Mouse (Mus musculus) kidney, adult 8-10 months (tissue): Measurements from ENCODE around the gene Jade1.
A peak's percentile ranks its signal among the peaks of the same experiment; 100 is the strongest.

Experiments used
- DNase-seq, 2 experiments: peaks; one replicate each; pipeline ENCODE4 v3.0.0; 2022

Jade1 gene

DNA sequence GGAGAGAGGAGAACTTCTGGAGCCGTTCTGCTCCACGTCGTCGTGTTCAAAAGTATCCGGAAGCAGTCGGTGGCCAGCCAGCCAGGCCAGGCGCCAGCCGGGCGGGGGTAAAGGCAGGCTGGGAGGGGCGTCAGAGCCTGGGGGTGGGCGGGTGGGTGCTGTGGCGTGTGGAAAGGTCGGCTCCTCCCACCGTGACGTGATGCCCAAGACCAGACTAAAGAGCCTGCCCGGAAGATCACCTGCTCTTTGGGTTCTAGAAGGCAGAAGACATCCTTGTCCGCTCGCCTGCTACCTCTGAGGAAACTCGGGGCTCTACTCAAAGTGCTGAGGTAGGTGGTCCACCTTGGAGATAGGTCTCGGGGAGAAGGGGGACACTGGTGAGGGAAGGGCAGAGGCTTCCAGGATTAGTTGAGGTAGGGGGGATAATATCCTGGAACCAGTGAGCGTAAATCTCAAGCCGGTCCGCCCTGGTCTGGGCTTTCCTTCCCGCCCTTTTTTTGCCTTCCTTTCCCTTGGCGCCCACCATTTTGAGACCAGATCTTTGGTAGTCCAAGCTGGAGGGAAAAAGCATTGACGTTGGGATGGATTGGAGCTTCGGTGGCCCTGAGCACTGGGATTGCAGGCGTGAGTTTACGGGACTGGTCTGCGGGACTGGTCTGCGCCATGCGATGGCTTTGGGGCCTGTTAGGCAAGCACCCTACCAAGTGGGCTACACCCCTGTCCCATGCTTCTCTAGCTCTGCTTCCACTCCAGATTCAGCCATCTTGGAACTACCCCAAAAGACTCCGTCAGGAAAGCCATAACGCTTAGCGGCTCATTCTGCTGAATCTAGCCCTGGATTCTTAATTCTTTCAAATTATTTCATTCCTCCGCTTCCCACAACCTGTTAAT, at the start of gene Jade1:
Jade1 (plus strand) TSS at position 241 of the 891 bp plus-strand sequence.
- DNase-seq: no peak

DNA sequence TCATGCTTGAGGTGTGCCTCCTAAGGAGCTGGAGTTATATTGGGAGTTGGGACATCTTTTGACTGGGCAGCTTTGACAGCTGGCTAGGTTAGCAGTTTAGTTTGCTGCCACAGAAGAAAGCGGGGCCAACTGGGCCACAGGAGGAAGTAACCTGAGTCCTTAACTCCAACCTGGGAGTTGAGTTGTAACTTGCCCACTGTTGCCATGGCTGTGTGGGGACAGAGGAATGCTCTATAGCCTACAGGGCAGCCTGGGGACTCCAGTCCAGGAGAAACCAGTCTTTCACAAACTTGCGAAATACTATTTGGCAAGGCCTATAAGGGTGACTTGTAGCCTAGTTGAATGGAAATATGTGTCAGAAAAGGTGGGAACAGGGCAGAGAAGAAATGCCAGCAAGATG, 46.1 kb upstream of the Jade1 start:
- peak; percentile 32 to 59 for DNase-seq

DNA sequence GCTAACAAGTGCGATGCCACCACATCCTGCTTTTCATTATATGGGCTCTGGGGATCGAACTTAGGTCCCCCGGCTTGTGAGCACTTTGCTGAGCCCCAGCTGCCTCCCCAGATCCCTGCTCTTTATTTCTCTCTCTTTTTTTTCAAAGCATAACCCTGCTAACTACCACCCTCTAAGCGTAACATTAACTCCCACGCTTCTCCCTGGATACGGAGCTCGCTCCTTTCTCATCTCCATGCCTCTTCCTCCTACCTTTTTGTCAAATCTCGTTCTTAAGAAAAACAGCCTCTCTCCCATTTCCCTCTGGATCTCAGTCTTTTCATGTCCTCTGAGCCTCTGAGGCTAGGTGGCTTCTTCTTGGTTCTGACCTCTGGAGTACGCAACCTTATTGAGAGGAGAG, 45.3 kb upstream of the Jade1 start:
- no peak for DNase-seq

DNA sequence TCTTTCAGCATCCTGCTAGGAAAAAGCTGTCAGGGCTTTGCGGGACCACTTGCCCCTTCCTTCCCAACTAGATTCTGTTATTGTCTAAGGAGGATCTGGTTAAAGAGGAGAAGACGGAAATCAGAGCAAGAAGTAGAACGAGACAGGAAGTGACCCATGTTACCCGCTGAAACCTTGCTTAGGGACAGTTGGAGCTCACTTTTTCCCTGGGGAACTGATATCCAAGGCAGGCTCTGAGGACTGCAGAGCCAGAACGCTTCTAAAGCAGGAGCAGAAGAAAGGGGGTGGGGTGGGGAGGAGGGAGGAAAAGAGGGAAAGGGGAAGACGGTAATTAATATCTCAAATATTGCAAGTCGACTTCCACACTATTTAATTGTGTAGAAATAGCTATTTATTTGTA, 44.8 kb upstream of the Jade1 start:
- no peak for DNase-seq

DNA sequence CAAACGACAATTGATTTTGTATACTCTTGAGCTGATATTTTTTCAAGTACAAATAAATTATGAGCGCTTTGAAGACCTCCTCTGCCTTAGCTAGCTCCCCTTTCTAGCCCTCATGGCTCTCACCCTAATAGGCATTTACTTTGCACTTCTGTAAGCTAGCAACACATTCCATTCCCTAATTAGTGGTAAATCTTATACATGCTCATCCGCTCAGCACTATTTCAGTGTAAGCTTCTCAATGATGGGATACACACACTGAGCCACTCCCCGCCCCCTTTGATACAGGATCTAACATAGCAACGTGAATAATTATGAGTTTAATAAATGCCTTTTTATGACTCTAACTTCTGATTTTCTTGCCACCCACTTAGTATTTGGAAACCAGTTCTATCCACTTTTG, 41.5 kb upstream of the Jade1 start:
- DNase-seq: no peak

DNA sequence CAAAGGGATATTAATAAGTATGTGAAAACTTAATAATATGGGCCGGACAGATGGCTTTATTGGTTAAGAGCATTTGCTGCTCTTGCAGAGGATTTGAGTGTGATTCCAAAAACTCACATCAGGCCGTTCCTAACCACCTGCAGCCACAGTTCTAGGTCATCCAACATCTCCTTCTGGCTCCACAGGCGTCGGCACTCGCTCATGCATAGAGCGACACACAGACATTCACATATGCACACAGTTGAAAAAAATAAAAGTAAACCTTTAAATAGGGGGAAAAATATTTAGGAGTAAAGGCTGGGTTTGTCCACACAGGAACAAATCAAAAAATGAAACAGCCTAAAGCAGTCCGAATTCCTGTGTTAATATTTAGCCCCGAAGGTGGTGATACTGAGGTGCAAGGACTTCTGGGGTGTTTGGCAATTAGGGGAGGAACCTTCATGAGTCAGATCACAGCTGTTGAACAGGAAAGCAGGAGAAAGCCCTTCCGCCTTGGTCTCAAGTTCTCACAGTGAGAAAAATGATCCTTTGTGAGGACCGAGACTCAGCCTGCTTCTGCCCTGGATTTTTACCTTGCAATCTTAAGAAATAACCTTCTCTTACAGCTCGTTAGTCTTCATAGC, 40.7 kb upstream of the Jade1 start:
- DNase-seq: peak in 1 of 2 experiments; percentile 34

DNA sequence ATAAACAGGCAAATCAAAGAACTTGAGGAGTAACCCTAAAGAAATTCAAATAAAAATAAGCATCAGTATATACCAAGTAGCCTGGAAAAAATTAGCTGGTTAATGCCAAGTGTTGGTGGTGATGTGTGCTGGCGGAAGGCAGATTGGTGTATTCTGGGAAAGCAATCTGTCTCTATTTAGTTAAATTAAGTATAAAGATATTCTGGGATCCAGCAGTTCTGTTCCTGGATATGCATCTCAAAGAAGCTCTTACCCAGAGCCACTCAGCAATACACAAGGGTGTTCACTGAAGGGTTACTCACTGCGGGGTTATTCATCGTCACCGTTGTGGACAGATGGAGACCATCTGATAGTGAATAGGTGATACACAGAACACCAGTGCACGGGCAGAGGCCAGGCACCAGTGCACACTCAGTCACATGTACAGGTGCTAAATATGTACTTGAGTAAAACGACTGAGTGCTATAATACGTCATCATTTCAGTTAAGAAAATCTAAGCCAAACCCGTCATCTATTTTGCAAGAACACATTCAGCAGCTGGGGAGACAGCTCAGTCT, 38.5 kb upstream of the Jade1 start:
- no peak for DNase-seq

DNA sequence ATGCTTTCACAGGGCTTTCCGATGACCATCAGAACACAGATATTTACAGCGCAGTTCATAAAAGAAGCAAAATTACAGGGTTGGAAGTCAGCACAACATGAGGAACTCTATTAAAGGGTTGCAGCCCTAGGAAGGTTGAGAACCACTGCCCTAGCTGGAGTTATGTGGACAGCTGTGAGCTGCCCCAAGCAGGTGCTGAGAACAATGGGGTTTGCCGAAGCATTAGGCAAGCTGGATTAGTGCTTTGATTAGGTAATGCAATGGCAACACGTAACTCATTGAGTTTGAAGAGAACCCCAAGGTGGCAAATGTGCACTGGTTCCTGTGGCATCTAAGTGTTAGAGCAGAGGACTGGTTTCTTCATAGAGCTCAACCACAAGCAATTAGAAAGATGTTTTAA, 34.6 kb upstream of the Jade1 start:
- DNase-seq: no peak

DNA sequence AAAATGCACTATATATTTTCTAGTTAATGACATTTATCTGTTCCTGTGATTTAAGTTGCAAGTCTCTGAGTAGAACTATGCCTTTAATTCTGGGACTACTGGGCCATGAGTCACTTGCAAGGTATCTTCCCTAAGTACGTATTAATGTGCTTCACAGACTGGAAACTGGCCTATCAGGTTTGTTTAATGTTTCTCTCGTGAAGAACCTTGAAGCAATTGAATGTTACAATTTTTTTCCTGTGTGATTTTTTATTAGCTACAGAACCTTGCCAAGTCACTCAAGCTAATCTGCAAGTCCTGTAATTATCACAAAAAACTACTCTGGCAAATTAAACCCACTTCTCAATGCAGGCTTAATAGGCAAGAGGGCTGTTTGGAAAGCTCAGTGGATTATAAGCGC, 33.8 kb upstream of the Jade1 start:
- DNase-seq: peak in 1 of 2 experiments; percentile 54

DNA sequence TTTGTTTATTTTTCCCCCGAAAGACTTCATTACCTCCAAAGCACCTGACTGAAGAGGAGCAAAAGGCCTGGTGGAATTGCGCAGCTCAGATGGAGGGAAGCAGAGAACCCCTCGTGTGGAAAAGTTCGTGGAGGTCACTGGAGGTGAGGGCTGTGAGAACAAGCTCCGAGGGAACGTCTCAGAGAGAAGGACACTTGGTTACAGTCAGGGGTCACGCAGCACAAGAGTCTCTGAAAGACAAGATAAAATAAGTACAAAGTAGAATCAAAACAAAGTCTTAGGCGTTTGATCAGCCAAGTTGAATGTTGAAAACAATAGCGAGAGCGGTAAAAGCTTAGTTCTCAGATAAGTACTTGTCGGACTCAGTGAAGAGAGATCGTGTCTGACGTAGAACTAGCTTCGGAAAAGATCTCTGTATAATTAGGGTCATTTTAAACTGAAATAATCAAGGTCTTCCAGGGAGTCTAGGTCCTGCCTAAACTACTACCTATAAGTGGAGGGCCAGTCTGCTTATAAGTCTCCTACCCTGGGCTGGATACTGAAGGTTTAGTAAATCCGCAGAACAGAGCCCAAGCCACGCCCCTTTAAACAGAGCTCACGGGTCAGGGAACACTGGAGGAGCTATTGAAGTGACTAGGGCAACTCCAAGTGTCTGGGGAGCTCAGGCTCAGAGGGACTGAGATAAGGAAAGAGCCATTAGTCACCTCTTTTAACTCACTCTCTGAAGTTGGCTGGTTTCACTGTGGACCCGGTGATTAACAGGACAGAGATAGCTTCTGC, 33.1 kb upstream of the Jade1 start:
- peak; percentile 65 to 69 for DNase-seq

DNA sequence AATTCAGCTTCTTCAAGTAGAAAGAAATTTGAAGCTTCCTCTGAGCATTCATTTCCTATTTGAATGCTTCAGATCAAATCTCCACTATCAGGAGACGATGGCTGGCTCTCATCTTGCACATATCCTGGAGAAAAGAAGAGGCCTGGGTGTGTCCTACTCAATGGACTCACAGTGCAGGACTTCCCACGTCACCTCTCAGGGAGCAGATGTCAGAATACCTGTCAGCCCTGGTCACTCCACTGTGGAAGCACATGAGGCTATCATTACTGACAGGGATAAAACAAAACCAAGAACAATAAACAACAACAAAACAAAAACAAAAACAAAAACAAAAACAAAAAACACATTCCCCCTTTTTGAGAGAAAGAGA, 32.5 kb upstream of the Jade1 start:
- no peak for DNase-seq

DNA sequence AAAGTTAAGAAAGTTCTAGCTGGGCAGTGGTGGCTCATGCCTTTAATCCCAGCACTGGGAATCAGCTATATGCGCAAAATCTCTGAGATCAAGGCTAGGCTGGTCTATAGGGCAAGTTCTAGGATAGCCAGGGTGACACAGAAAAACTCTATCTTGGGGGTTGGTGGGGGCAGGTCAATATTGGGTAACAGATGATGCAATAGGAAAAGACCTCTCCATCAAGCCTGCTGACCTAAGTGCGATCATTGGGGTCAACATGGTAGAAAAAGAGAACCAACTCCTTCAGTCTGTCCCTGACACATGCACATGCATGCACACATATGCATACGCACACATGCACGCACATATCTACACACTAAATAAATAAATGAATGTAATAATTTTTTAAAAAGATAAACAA, 32.1 kb upstream of the Jade1 start:
- no peak for DNase-seq

DNA sequence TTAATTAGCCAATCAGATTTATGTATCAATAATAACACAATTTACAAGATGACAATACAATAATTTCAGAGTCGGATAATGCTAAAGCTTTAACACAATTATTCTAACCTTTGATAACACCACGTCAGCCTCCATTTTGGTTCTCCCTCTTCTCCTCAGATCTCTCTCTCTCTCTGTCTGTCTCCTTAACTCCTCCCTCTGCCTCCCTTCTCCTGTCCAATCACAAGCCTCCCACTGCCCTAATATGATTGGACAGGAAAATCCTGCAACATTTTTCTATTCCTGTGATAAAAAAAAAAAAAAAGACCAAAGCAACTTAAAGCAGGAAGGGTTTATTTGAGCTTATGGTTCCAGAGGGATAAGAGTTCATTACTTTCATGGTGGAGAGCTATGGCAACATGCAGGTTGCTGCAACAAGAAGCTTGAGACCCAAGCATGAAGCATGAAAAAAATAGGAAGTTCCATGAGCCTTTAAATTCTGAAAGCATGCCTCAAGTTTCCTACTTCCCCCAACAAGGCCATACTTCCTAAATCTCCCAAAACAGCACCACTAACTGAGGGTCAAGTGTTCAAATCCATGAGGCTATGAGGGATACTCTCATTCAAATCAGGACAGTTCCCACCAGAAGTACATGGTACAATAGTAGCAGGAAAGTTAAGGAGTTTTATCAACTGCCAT, 27.1 kb upstream of the Jade1 start:
- DNase-seq: no peak

DNA sequence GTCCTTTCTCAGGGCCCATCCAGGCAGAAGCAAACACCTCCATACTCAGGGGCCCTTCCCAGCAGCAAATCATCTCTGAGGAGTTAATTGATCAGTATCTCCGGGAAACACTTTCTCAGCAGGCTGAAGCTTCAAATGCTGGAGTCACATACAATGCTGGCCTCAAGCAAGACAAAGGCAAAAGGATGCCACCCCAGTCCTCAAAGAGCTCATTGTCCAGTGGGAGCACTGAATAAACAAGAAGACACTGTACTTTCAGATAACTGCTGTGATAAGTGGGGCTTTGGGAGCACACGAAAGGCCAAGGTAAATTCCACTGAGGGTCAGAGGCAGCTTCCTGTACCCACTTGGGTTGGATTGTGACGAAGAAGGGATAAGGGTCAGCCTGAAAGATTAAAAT, 25.4 kb upstream of the Jade1 start:
- DNase-seq: no peak

DNA sequence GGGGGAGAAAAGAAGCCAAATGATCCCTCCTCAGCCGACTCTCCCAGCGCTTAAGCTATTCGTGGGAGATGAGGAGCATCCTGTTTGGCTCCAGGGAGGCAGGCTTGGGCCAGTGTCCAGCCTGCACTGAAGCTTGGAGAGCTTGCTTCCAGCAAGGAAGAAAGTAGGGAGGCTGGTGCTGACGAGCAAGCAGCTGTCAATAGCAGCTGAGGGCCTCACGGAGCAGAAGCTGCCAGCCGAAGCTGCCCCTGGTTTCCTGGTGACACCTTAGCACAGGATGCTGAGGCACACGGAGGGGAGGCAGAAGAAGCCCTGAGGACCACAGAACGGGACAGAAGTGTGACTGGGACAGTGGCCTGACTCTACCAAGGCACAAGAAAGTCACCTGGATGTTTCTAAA, 24.0 kb upstream of the Jade1 start:
- no peak for DNase-seq

DNA sequence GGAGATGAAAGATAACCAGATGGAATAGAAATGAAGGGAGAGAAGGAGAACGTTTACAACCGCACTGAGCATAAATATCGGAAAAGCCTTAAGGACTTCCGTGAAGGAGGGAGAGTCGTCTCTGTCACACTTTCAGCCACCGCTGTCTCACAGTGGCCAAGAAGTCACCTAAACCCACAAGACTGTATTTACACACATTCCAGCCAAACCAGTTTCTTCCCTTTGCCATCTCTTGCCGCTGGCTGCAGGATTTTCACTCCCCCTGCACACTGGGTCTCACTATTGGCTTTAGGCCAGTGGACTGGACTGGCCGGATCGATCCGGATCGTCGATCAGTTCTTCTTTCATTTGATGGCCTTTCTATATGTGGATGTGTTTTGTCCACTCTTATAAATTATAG, 23.4 kb upstream of the Jade1 start:
- DNase-seq: no peak

DNA sequence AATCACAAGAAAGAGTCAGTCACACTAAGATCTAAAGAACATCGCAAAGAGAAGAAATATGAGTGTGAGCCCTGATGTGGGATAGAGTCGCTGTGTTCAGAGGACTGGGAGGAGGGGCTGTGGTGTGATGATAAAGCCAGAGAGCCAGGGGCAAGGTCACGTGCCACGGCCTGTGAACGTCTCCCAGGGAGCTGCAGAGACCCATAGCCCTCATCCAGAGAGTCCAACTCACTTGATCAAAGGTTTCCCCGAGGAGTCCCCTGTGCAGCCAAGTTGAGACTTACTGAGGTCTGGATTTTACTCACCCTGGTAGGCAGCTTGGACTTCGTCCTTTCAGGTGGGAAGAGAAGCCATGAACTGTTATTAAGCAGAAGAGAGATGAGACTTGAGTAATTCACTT, 21.9 kb upstream of the Jade1 start:
- DNase-seq: peak; percentile 81 to 82

DNA sequence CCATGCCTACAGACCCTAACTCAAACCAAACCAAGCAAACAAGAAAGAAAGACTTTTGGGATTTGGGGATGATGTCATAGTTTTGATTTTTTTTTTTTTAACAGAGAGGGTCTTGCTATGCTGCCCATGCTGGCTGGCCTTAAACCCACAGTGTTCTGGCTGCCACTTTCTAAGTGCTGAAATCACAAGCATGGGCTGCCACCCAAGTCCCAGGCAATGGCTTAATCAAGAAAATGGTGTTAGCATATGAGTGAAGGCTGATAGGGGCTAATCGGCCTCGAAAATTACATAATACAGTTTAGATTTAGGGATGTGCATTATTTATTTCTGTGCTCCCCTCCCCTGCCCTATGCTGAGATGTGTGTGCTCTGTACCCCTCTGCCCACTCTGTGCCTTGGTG, 17.6 kb upstream of the Jade1 start:
- DNase-seq: no peak

DNA sequence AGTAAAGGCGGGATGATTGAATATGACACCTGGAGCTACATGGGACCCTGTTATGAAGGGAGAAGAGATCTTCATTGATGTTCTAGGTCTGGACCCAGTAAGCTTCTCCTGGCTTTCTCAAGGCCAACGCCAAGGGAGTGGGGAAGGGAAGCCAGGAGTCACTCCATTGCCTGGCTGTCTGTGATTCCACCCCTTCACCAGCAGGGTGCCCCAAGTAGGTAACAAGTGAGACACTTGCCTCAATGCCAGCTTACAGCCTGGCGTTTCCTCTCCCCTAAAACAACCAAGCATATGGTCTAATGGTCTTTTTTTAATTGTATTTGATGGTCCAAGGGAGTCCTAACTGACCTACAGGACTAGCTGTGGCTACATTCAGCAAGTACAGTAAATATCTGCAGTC, 14.2 kb upstream of the Jade1 start:
- DNase-seq: peak in 1 of 2 experiments; percentile 22

DNA sequence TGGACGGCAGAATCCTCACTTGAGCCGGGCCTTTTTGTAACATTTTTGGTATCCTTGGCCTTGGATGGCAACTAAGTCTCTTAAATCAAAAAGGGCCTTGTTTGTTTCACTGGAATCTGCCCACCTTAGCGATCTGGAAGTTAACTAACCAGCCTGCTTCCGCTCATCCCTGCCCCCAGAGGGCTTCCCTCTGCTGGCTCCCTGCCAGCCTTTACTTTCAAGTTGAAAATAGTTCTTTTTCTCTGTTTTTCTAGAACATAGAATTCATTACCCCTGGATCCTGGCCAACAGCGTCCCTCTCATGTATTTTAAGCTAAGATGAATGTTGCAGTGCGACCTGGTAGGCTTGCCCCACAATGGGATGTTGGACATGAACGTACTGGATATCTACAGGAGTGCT, 11.1 kb upstream of the Jade1 start:
- no peak for DNase-seq

DNA sequence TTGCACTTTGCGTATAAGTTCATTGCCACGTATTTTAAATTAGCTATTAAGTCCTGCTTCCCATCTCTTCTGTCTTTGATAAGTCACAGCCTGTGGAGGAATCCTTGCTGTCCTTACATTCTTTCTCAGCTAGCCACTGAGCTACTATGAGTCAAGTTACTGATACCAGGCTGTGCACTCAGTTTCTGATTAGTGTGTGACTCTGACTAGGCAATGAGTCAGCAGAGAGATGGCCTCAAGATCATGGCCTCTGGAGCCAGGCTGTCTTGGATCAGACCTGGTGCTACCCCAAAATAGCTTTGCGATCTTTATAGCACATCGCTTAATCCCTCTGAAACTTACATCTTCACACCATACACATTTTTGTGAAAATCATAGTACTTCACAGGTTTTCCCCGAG, 8.2 kb upstream of the Jade1 start:
- DNase-seq: no peak

DNA sequence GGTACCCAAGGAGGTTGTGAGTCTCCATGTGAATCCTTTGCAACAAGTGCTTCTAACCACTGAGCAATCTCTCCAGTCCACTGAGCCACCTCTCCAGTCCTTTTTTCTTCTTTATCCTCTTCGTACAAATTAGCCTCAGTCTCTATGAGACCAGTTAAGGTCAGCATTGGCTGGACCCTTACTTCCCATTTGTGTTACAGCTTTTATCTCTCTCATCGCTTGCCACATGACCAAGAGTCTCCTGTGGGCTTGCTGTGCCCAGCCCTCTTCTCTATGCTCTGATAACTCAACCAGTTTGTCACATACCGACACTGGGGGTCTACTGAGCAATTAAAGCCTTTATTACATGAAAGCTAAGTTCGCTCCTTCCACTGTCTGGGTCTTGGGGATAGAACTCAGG, 7.3 kb upstream of the Jade1 start:
- no peak for DNase-seq

DNA sequence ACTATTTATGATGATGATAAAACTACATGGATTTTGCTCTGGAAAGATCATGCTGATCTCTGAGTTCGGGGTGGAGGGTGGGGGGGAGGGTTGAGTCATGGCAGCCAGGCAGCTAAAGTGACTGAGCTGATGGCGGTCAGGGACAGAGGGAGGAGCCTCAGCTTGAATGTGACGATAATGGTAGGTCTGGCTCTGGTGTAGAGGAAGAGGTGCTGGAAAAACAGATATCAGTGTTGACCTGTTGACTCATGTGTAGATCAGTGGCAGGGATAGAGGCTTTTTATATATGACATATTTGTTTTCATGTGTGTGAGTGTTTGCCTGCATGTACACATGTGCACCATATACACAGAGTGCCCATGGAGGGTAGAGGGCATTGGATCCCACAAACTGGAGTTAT, 3.9 kb upstream of the Jade1 start:
- no peak for DNase-seq
